ENCODE assay signal across 8 mouse cellular contexts in genomic region chr17:35342711-35343476, GRCm38 (mm10). TPM values are rescaled to one million over a fixed set of nuclear protein-coding genes. Genes with fewer than 3 reads are reported as not detected.
DNase-seq lines count a peak whose midpoint lies in the region; ATAC-seq and TF ChIP-seq lines count a peak whose summit lies in the region.

No protein-coding gene starts in this region.

- peaks cover 18% of the 10 kb centered on the region for H3K4me1 ChIP-seq in E14TG2a.4 (replicated peaks; ENCODE audit: low read depth, low read length)
- H3K4me1 ChIP-seq in hindbrain, embryonic 10.5 days (replicated peaks) = peaks cover 13% of the 10 kb centered on the region
- peaks cover 6% of the 10 kb centered on the region for H3K4me1 ChIP-seq in limb, embryonic 12.5 days (replicated peaks)
- H3K4me1 ChIP-seq in midbrain, embryonic 13.5 days (replicated peaks) = peaks cover 13% of the 10 kb centered on the region

- H3K4me3 ChIP-seq in E14TG2a.4 (replicated peaks; ENCODE audit: low read length) = peak overlapping the region; percentile 79
- H3K4me3 ChIP-seq in hindbrain, embryonic 10.5 days = peak overlapping the region; percentile 55
- peak overlapping the region; percentile 43 for H3K4me3 ChIP-seq in limb, embryonic 12.5 days (replicated peaks)
- peak overlapping the region; percentile 45 for H3K4me3 ChIP-seq in midbrain, embryonic 13.5 days (replicated peaks)

- DNase-seq in B cell, adult 2 months = peak; percentile 33 to 40
- DNase-seq in hindbrain, embryonic 10.5 days (ENCODE audit: low spot score) = peak; percentile 12
- DNase-seq in spleen, postnatal 4 days (ENCODE audit: low spot score in 2 of 2) = no peak
- DNase-seq in cerebellum, postnatal 36 days = no peak
- DNase-seq in cerebellum, adult 11 months = no peak

- H3K27me3 ChIP-seq in E14TG2a.4 (ENCODE audit: insufficient read depth, low read length) = peaks cover 50% of the 10 kb centered on the region
- H3K27me3 ChIP-seq in hindbrain, embryonic 10.5 days (ENCODE audit: insufficient read depth, poor library complexity, severe bottlenecking) = peaks cover 57% of the 10 kb centered on the region
- H3K27me3 ChIP-seq in limb, embryonic 12.5 days = peaks cover 65% of the 10 kb centered on the region
- peaks cover 54% of the 10 kb centered on the region for H3K27me3 ChIP-seq in midbrain, embryonic 13.5 days

- no peak overlapping the region for H3K27ac ChIP-seq in hindbrain, embryonic 10.5 days
- no peak overlapping the region for H3K27ac ChIP-seq in limb, embryonic 12.5 days
- no peak overlapping the region for H3K27ac ChIP-seq in midbrain, embryonic 13.5 days

- ATAC-seq in limb, embryonic 12.5 days (ENCODE audit: insufficient number of reproducible peaks, insufficient read depth, low FRiP score, low TSS enrichment, low read depth) = no peak; the same call in 1 of the 2 replicates
- 0 out of 2 replicates have a peak, but pooled peaks have one; percentile 30 for ATAC-seq in midbrain, embryonic 13.5 days

- H3K4me2 ChIP-seq in limb, embryonic 12.5 days = peak overlapping the region; percentile 76
- H3K4me2 ChIP-seq in midbrain, embryonic 13.5 days (replicated peaks) = peak overlapping the region; percentile 81

- TF ChIP-seq CTCF in E14TG2a.4 (conservative IDR thresholded peaks at IDR 0.05; ENCODE audit: low read length) = no peak

- no peaks in the 10 kb centered on the region for H3K9me3 ChIP-seq in E14TG2a.4 (ENCODE audit: low read length)
- no peaks in the 10 kb centered on the region for H3K9me3 ChIP-seq in hindbrain, embryonic 10.5 days
- no peaks in the 10 kb centered on the region for H3K9me3 ChIP-seq in limb, embryonic 12.5 days
- H3K9me3 ChIP-seq in midbrain, embryonic 13.5 days = no peaks in the 10 kb centered on the region

- H3K9ac ChIP-seq in limb, embryonic 12.5 days (replicated peaks) = peak overlapping the region; percentile 40; the same call in 1 of the 2 replicates
- H3K9ac ChIP-seq in midbrain, embryonic 13.5 days (replicated peaks) = peak overlapping the region; percentile 61

- 3% methylated on average over 46 of the region's 46 CpGs for WGBS in hindbrain, embryonic 10.5 days
- WGBS in limb, embryonic 12.5 days = 3% methylated on average over 46 of the region's 46 CpGs
- 2% methylated on average over 46 of the region's 46 CpGs for WGBS in midbrain, embryonic 13.5 days

- H3K36me3 ChIP-seq in E14TG2a.4 (ENCODE audit: insufficient read depth, low read length) = no peaks in the 10 kb centered on the region
- no peaks in the 10 kb centered on the region for H3K36me3 ChIP-seq in hindbrain, embryonic 10.5 days
- H3K36me3 ChIP-seq in limb, embryonic 12.5 days = no peaks in the 10 kb centered on the region
- H3K36me3 ChIP-seq in midbrain, embryonic 13.5 days = no peaks in the 10 kb centered on the region

RNA-seq across cellular contexts. Expression of gene H2-Q2, which starts 0.9 kb away (rescaled TPM):
- polyA plus RNA-seq in hindbrain, embryonic 10.5 days (2016; fragmentation: Nextera tagmentation; extraction: Ambion mirVana) = 0.73 and 0.76 TPM in 2 replicates
- 0.45 and 0.88 TPM in 2 replicates for polyA plus RNA-seq in limb, embryonic 12.5 days (2016; fragmentation: Nextera tagmentation; extraction: Ambion mirVana)
- polyA plus RNA-seq in midbrain, embryonic 13.5 days (2015; fragmentation: Nextera tagmentation; extraction: Ambion mirVana) = 0.26 and 0.30 TPM in 2 replicates

RNA-seq across cellular contexts. Expression of gene H2-Q1, which starts 22.7 kb away (rescaled TPM):
- not detected in 2 replicates for polyA plus RNA-seq in hindbrain, embryonic 10.5 days (2016; fragmentation: Nextera tagmentation; extraction: Ambion mirVana)
- 0.13 TPM in 1 of 2 replicates, not detected in the other for polyA plus RNA-seq in limb, embryonic 12.5 days (2016; fragmentation: Nextera tagmentation; extraction: Ambion mirVana)
- 0.11 and 0.17 TPM in 2 replicates for polyA plus RNA-seq in midbrain, embryonic 13.5 days (2015; fragmentation: Nextera tagmentation; extraction: Ambion mirVana)

RNA-seq across cellular contexts. Expression of gene H2-Q4, which starts 36.5 kb away (rescaled TPM):
- polyA plus RNA-seq in hindbrain, embryonic 10.5 days (2016; fragmentation: Nextera tagmentation; extraction: Ambion mirVana) = 2.2 and 2.9 TPM in 2 replicates
- polyA plus RNA-seq in limb, embryonic 12.5 days (2016; fragmentation: Nextera tagmentation; extraction: Ambion mirVana) = 5.0 and 6.0 TPM in 2 replicates
- 1.00 and 1.3 TPM in 2 replicates for polyA plus RNA-seq in midbrain, embryonic 13.5 days (2015; fragmentation: Nextera tagmentation; extraction: Ambion mirVana)

Comparison
In these comparisons a context has a peak if more than half of its experiments do, and no peak if none do; other contexts are left out.
1. DNase-seq: peak in B cell, adult 2 months (2 of 2) and hindbrain, embryonic 10.5 days (single experiment); none in spleen, postnatal 4 days (0 of 2), cerebellum, postnatal 36 days (0 of 2) and cerebellum, adult 11 months (single experiment).
2. Peak in every context shown above with its lines, with median percentiles within 50 percentile points of each other: H3K4me3 ChIP-seq.